Mouse (Mus musculus) heart, embryonic 12.5 days (tissue): ENCODE measurements at regions not wholly inside any gene's neighbourhood (a gene's known extent, or its start where the extent isn't known, plus 50 kb on each side); places are given as distances from the start of the nearest gene placed in this dataset.

ENCODE experiments used
- ATAC-seq: fragments of 200-750 bp; cut with Nextera tagmentation; 2 replicates; pipeline ENCODE4 v1.8.0; 2017; ENCODE audit warnings: moderate TSS enrichment, moderate library complexity; ENCODE audit not compliant: insufficient number of reproducible peaks, low FRiP score
- H3K27ac ChIP-seq: fragments of 300-500 bp; sonication (generic); 2 replicates; pipeline ENCODE4 v1.5.1; 2016; ENCODE audit warnings: mild to moderate bottlenecking, moderate library complexity; ENCODE audit not compliant: poor library complexity, severe bottlenecking
- H3K27me3 ChIP-seq: fragments of 300-500 bp; sonication (generic); replicated peaks from 2 replicates; pipeline ENCODE4 v1.6.1; 2016; ENCODE audit warnings: mild to moderate bottlenecking, moderate library complexity
- H3K36me3 ChIP-seq: fragments of 300-500 bp; sonication (generic); 2 replicates; pipeline ENCODE4 v1.6.1; 2016; ENCODE audit warnings: mild to moderate bottlenecking, moderate library complexity
- H3K4me1 ChIP-seq: fragments of 300-500 bp; sonication (generic); replicated peaks from 2 replicates; pipeline ENCODE4 v1.6.1; 2016; ENCODE audit warnings: mild to moderate bottlenecking
- H3K4me2 ChIP-seq: fragments of 300-500 bp; sonication (generic); 2 replicates; pipeline ENCODE4 v1.6.1; 2016; ENCODE audit warnings: mild to moderate bottlenecking, moderate library complexity
- H3K4me3 ChIP-seq: fragments of 300-500 bp; sonication (generic); 2 replicates; pipeline ENCODE4 v1.5.1; 2016; ENCODE audit warnings: mild to moderate bottlenecking
- H3K9ac ChIP-seq: fragments of 300-500 bp; sonication (generic); 2 replicates; pipeline ENCODE4 v1.6.1; 2016; ENCODE audit warnings: mild to moderate bottlenecking, moderate library complexity
- H3K9me3 ChIP-seq: fragments of 300-500 bp; sonication (generic); replicated peaks from 2 replicates; pipeline ENCODE4 v1.6.1; 2016; ENCODE audit warnings: mild to moderate bottlenecking, moderate library complexity
- WGBS: fragments of 180-500 bp; shearing (Covaris S2); methylation state at CpG from one replicate; pipeline ENCODE4 v1.1.7; 2016; 5-methylcytosine and 5-hydroxymethylcytosine counted together

- H3K9ac ChIP-seq, result no peak overlapping the region
- WGBS, result 68% methylated on average over 2 of the region's 2 CpGs
- H3K36me3 ChIP-seq, result no peaks in the 10 kb centered on the region
- no peak overlapping the region for H3K4me2 ChIP-seq
- H3K27me3 ChIP-seq, result no peaks in the 10 kb centered on the region
- H3K4me3 ChIP-seq, result no peak overlapping the region
- no peaks in the 10 kb centered on the region for H3K9me3 ChIP-seq
- no peak for ATAC-seq
- no peak overlapping the region for H3K27ac ChIP-seq
- H3K4me1 ChIP-seq, result peaks cover 7% of the 10 kb centered on the region
These were observed 59.6 kb downstream of the Npy1r start for GRCm38 (mm10) chr8:66756639-66757038.

DNA sequence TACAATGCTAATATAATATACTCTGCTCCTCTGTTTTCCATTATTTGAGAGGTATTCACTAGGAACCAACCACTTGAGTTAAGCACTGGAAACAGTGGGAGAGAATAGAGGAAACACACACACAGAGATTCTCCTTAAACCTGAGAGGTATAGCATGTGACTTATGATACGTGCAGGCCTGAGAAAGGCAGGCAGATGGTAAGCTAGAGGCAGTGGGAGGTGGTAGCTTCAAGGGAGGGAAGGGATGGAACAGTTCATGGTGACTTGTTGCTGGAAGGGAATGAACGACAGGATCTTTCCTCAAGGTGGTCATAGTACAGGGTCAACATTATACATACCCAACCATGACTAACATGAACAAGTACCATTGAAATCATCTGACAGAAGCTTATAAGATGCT lies 60.8 kb downstream of the Npy1r start:
- Histone ChIP-seq H3K4me2 (no peak overlapping the region), H3K9me3 (no peaks in the 10 kb centered on the region), H3K36me3 (no peaks in the 10 kb centered on the region), H3K27me3 (no peaks in the 10 kb centered on the region), H3K27ac (no peak overlapping the region), H3K4me1 (peaks cover 7% of the 10 kb centered on the region), H3K9ac (no peak overlapping the region), H3K4me3 (no peak overlapping the region)
- 81% methylated on average over 2 of the region's 2 CpGs for WGBS
- no peak for ATAC-seq

DNA sequence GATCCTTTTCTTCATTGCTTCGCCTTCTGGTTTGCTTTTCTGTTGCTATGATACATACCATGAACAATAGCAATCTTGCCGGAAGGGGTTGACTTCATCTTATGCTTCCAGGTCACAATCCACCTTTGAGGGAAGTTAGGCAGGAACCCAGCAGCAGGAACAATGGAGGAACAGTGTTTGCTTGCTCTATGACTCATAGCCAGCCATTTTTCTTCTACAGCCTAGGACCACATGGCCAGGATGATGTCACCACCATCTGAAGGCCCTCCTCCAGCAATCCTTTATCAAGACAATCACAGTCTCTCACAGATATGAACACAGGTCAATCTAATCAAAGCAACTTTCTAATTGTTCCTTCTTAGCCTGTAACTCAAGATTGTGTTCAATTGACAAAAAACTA lies 61.5 kb downstream of the Npy1r start:
- Histone ChIP-seq H3K4me2 (no peak overlapping the region), H3K36me3 (no peaks in the 10 kb centered on the region), H3K9me3 (no peaks in the 10 kb centered on the region), H3K27ac (no peak overlapping the region), H3K4me3 (no peak overlapping the region), H3K9ac (no peak overlapping the region), H3K4me1 (peaks cover 7% of the 10 kb centered on the region), H3K27me3 (no peaks in the 10 kb centered on the region)
- 85% methylated on average over 2 of the region's 2 CpGs for WGBS
- ATAC-seq, result no peak

- no peaks in the 10 kb centered on the region for H3K36me3 ChIP-seq
- no peaks in the 10 kb centered on the region for H3K27me3 ChIP-seq
- peaks cover 7% of the 10 kb centered on the region for H3K4me1 ChIP-seq
- no peak overlapping the region for H3K4me3 ChIP-seq
- no peaks in the 10 kb centered on the region for H3K9me3 ChIP-seq
- no peak overlapping the region for H3K9ac ChIP-seq
- H3K27ac ChIP-seq, result no peak overlapping the region; the same call in 1 of the 2 replicates
- no peak overlapping the region for H3K4me2 ChIP-seq
- no peak for ATAC-seq
These were observed 62.7 kb downstream of the Npy1r start for GRCm38 (mm10) chr8:66759716-66760115.

DNA sequence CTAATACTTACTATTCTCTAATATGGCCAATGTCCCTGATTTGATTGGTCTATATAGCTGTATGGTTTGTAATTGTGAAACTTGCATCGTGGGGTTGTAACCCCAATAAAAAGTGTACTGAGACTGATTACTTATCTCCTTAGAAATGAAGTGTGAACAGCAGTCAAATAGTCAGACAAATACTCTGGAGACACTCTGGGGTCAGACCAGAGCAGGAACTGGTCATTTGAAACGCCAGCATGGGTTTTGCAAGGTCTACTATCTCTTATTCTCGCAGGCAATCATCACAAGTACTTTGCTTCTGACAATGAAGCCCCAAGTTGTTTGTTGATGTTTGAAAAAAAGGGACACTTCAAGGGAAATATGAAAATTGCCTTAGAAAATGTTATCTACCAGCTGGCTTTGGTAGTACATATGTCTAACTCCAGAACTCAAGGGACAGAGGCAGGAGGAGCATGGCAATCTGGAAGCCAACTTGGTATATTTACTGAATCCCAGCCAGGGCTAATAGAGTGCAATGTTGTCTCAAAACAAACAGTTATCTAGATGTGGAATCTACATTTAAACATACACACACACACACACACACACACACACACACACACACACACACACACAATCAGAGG lies 64.1 kb downstream of the Npy1r start:
- H3K27me3 ChIP-seq, result no peaks in the 10 kb centered on the region
- no peak overlapping the region for H3K27ac ChIP-seq
- WGBS, result 20% methylated on average over 3 of the region's 3 CpGs
- H3K9me3 ChIP-seq, result no peaks in the 10 kb centered on the region
- peaks cover 10% of the 10 kb centered on the region for H3K4me1 ChIP-seq
- H3K4me3 ChIP-seq, result no peak overlapping the region
- no peaks in the 10 kb centered on the region for H3K36me3 ChIP-seq
- no peak for ATAC-seq
- H3K4me2 ChIP-seq, result no peak overlapping the region
- H3K9ac ChIP-seq, result no peak overlapping the region

GRCm38 (mm10) chr8:66764992-66765528 lies 68.1 kb downstream of the Npy1r start:
- WGBS, result 50% methylated on average over 3 of the region's 3 CpGs
- Histone ChIP-seq H3K4me3 (no peak overlapping the region), H3K27ac (no peak overlapping the region), H3K4me1 (peaks cover 9% of the 10 kb centered on the region), H3K36me3 (no peaks in the 10 kb centered on the region), H3K27me3 (no peaks in the 10 kb centered on the region), H3K4me2 (no peak overlapping the region), H3K9me3 (no peaks in the 10 kb centered on the region), H3K9ac (no peak overlapping the region)
- ATAC-seq, result peak; percentile 18; the same call in 1 of the 2 replicates

DNA sequence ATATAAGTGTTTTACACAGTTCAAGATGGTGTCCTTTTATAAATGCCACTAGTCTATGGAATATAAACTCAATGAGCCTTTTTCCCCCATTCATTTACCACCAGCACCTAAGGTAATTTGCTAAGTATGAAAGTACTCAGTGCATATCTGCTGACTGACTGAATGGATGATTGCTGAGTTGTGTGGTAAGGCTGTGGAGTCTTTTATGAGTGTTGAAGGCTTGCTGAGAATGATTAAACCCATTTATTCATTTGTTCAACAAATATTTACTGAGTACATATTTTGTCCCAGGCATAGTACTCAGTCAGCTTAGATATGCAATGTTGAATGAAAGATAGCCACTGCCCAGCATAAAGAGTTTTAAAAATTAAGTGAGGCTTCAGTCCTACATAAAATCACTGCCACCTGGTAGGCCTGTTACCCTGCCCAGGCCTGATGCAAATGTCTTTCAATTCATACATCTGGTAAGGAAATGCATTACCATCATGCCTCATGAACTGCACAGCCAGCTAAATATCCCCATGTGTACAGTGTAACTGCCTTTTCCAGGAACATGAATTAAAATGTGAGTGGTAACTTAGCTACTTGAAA lies 71.5 kb downstream of the Npy1r start:
- ATAC-seq, result no peak

DNA sequence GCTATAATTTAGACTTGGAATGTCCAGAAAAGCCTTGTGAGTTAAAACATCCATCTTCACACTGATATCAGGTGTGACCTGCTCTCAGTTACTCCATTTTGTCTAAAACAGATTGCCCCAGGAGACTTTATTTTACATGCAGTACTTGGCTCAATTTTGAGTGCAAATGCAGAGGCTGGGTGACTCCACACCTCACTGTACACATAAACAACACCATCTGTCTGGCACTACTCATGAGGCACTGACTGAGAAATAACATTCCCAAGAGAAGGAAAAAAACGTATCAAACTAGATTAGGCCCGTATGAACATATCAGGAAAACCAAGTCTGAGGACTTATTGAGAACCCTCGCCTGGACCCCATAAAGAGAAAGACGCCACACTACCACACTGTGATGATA lies 74.1 kb downstream of the Npy1r start:
- Histone ChIP-seq H3K4me1 (peaks cover 7% of the 10 kb centered on the region), H3K4me2 (no peak overlapping the region), H3K9ac (no peak overlapping the region), H3K27ac (no peak overlapping the region), H3K9me3 (no peaks in the 10 kb centered on the region), H3K36me3 (no peaks in the 10 kb centered on the region), H3K27me3 (no peaks in the 10 kb centered on the region), H3K4me3 (no peak overlapping the region)
- ATAC-seq, result no peak
- WGBS, result 55% methylated on average over 4 of the region's 4 CpGs

More for the DNA sequence above, 71.5 kb downstream of the Npy1r start:
- Histone ChIP-seq H3K27ac (no peak overlapping the region), H3K9ac (no peak overlapping the region), H3K4me3 (no peak overlapping the region), H3K36me3 (no peaks in the 10 kb centered on the region), H3K27me3 (no peaks in the 10 kb centered on the region), H3K9me3 (no peaks in the 10 kb centered on the region), H3K4me1 (peaks cover 9% of the 10 kb centered on the region), H3K4me2 (no peak overlapping the region)

- WGBS, result 40% methylated on average over 4 of the region's 4 CpGs
- Histone ChIP-seq H3K36me3 (no peaks in the 10 kb centered on the region), H3K27ac (0 out of 2 replicates have a peak overlapping the region, but pooled peaks have one; percentile 59), H3K9ac (no peak overlapping the region), H3K4me1 (peaks cover 7% of the 10 kb centered on the region), H3K4me3 (no peak overlapping the region), H3K9me3 (no peaks in the 10 kb centered on the region), H3K27me3 (no peaks in the 10 kb centered on the region), H3K4me2 (peak overlapping the region; percentile 31)
- ATAC-seq, result peak; percentile 73; the same call in 1 of the 2 replicates
These were observed 75.7 kb downstream of the Npy1r start for GRCm38 (mm10) chr8:66772653-66773052.

GRCm38 (mm10) chr8:66777115-66777877 lies 80.3 kb downstream of the Npy1r start:
- no peak overlapping the region for H3K9ac ChIP-seq
- no peak overlapping the region for H3K4me2 ChIP-seq
- H3K36me3 ChIP-seq, result no peaks in the 10 kb centered on the region
- ATAC-seq, result no peak
- no peak overlapping the region for H3K27ac ChIP-seq
- peaks cover 5% of the 10 kb centered on the region for H3K4me1 ChIP-seq
- H3K4me3 ChIP-seq, result no peak overlapping the region
- no peaks in the 10 kb centered on the region for H3K9me3 ChIP-seq
- no peaks in the 10 kb centered on the region for H3K27me3 ChIP-seq
- 68% methylated on average over 14 of the region's 14 CpGs for WGBS

GRCm38 (mm10) chr8:66779622-66780021 lies 80.4 kb upstream of the Naf1 start:
- no peak overlapping the region for H3K27ac ChIP-seq
- no peaks in the 10 kb centered on the region for H3K4me1 ChIP-seq
- no peaks in the 10 kb centered on the region for H3K9me3 ChIP-seq
- 85% methylated on average over 1 of the region's 1 CpGs for WGBS
- H3K4me2 ChIP-seq, result no peak overlapping the region
- no peak for ATAC-seq
- no peaks in the 10 kb centered on the region for H3K27me3 ChIP-seq
- no peak overlapping the region for H3K9ac ChIP-seq
- no peak overlapping the region for H3K4me3 ChIP-seq
- no peaks in the 10 kb centered on the region for H3K36me3 ChIP-seq
